ENCODE assay signal across 2 mouse cellular contexts in genomic region chr2:155053512-155053911, GRCm38 (mm10). TPM values are rescaled to one million over a fixed set of nuclear protein-coding genes. Genes with fewer than 3 reads are reported as not detected.
"Had no signal": no experiment of that assay in that cellular context is flagged by ENCODE, and none has a peak within 500 bp of the region (broad histone marks: within the 10 kb centered on the region; RNA-seq: fewer than 3 reads in every experiment).

No protein-coding gene starts in this region.

RNA-seq across cellular contexts. Expression of gene Gm14226, which starts 35.4 kb away (rescaled TPM):
- total RNA-seq: neutrophil, adult 5-6 weeks had no signal
- polyA plus RNA-seq: small intestine, adult 2 months had no signal
